Comparison of ENCODE assay signal across 10 mouse cellular contexts in the genomic region with DNA sequence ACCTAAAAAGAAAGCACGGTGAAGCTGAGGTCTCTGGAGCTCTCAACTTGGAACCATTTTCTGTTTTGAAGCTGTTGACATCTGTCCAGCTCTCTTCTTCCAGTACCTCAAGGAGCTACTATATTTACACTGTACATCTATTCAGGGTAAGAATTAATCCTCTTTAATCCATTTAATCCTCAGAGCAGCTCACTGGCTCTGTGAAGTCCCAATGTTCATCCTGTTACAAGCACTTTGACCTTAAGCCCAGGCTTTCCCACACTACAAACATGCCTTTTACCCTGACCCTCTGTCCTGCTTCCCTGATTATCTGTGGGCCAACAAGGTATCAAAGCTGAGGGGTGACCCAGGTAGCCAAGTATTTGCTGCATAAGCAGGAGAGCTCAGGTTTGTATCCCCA.
"Had no signal": no experiment of that assay in that cellular context is flagged by ENCODE, and none has a peak within 500 bp of the region (broad histone marks: within the 10 kb centered on the region; RNA-seq: fewer than 3 reads in every experiment).

No protein-coding gene starts in this region.

- DNase-seq: gastrocnemius, postnatal 25 days; heart, adult 18-20 months; heart, postnatal 14 days; heart, postnatal 36 days; kidney, adult 11 months; kidney, adult 2 months; kidney, adult 9 months; kidney, postnatal 14 days; kidney, postnatal 36 days; layer of hippocampus, adult 9-11 months had no signal
